Mouse (Mus musculus): ENCODE results near the gene Slco6c1.

DNA sequence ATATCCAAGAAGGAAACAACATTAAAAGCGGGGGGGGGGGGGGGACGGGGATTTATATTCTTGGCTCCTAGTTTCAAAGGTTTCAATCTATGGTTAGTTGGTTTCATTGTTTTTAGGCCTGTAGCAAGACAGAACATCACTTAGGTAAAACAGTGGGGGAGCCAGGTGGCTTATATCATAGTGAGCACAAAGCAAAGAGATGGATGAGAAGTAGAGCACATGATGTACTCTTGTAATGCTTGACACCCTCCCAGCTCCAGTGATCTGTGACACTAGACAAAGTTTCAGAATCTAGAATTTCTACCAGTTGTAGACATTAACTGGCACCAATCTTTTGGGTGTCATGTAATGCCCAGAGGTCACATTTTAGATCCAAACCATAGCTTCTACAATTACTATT lies 106.7 kb downstream of the Slco6c1 start:
- TF ChIP-seq CTCF (IDR thresholded peaks at IDR 0.05; ENCODE audit: extremely low read depth, insufficient read depth, insufficient read length, insufficient replicate concordance) (no peak), POLR2A (IDR thresholded peaks at IDR 0.05; ENCODE audit: low read depth, low read length) (no peak)
